9 mouse cellular contexts compared by ENCODE assay signal in genomic region chr2:103390086-103390988, GRCm38 (mm10). TPM values are rescaled to one million over a fixed set of nuclear protein-coding genes. Genes with fewer than 3 reads are reported as not detected.
DNase-seq lines count a peak whose midpoint lies in the region; ATAC-seq and TF ChIP-seq lines count a peak whose summit lies in the region.
"Had no signal": no experiment of that assay in that cellular context is flagged by ENCODE, and none has a peak within 500 bp of the region (broad histone marks: within the 10 kb centered on the region; RNA-seq: fewer than 3 reads in every experiment).

No protein-coding gene starts in this region.

- WGBS in stomach, embryonic 16.5 days = 63% methylated on average over 4 of the region's 4 CpGs
- WGBS in stomach, postnatal 0 days = 60% methylated on average over 4 of the region's 4 CpGs
- 59% methylated on average over 4 of the region's 4 CpGs for WGBS in heart, embryonic 12.5 days

- no peak overlapping the region for H3K9ac ChIP-seq in stomach, embryonic 16.5 days (ENCODE audit: low read length)
- H3K9ac ChIP-seq in stomach, postnatal 0 days (ENCODE audit: low read length) = no peak overlapping the region
- no peak overlapping the region for H3K9ac ChIP-seq in heart, embryonic 12.5 days

- TF ChIP-seq CTCF in stomach, postnatal 0 days (IDR thresholded peaks at IDR 0.05; ENCODE audit: low read depth) = no peak

- no peaks in the 10 kb centered on the region for H3K4me1 ChIP-seq in stomach, embryonic 16.5 days (ENCODE audit: control insufficient read depth, insufficient read depth, low read length)
- H3K4me1 ChIP-seq in stomach, postnatal 0 days (replicated peaks; ENCODE audit: control insufficient read depth, insufficient read depth) = no peaks in the 10 kb centered on the region
- no peaks in the 10 kb centered on the region for H3K4me1 ChIP-seq in heart, embryonic 12.5 days (replicated peaks)

- H3K9me3 ChIP-seq in stomach, embryonic 16.5 days (replicated peaks; ENCODE audit: control insufficient read depth, low read length) = no peaks in the 10 kb centered on the region
- H3K9me3 ChIP-seq in stomach, postnatal 0 days (ENCODE audit: control insufficient read depth, low read length) = no peaks in the 10 kb centered on the region
- peaks cover 2% of the 10 kb centered on the region; the same call in 1 of the 2 replicates for H3K9me3 ChIP-seq in heart, embryonic 12.5 days (replicated peaks)

- no peak for ATAC-seq in stomach, embryonic 16.5 days (ENCODE audit: insufficient read depth, low FRiP score)
- no peak for ATAC-seq in stomach, postnatal 0 days (ENCODE audit: low FRiP score, low TSS enrichment)
- ATAC-seq in erythroblast, adult 5-6 weeks (replicated peaks; ENCODE audit: low FRiP score, poor library complexity, severe bottlenecking) = no peak
- ATAC-seq in granulocyte monocyte progenitor cell, adult 5-6 weeks (replicated peaks; ENCODE audit: poor library complexity, severe bottlenecking) = no peak
- ATAC-seq in heart, embryonic 12.5 days (ENCODE audit: insufficient number of reproducible peaks, low FRiP score) = no peak

- no peaks in the 10 kb centered on the region for H3K36me3 ChIP-seq in stomach, embryonic 16.5 days (ENCODE audit: control insufficient read depth, insufficient read depth, low read length)
- no peaks in the 10 kb centered on the region for H3K36me3 ChIP-seq in stomach, postnatal 0 days (ENCODE audit: control insufficient read depth, insufficient read depth, low read length)
- H3K36me3 ChIP-seq in heart, embryonic 12.5 days = no peaks in the 10 kb centered on the region

- H3K4me3 ChIP-seq in stomach, embryonic 16.5 days (replicated peaks; ENCODE audit: low read length) = no peak overlapping the region
- no peak overlapping the region for H3K4me3 ChIP-seq in stomach, postnatal 0 days (ENCODE audit: low read depth, low read length)
- H3K4me3 ChIP-seq in heart, embryonic 12.5 days = no peak overlapping the region

- no peak for TF ChIP-seq EP300 in stomach, postnatal 0 days (optimal IDR thresholded peaks at IDR 0.05)

- H3K27ac ChIP-seq in stomach, embryonic 16.5 days (ENCODE audit: low read length) = 0 out of 2 replicates have a peak overlapping the region, but pooled peaks have one; percentile 2
- H3K27ac ChIP-seq in stomach, postnatal 0 days (replicated peaks) = no peak overlapping the region
- H3K27ac ChIP-seq in heart, embryonic 12.5 days (ENCODE audit: poor library complexity, severe bottlenecking) = no peak overlapping the region

- intact Hi-C loops in left cerebral cortex, postnatal 10 days (cut with DNase I) = no loop called here

- no peaks in the 10 kb centered on the region for H3K27me3 ChIP-seq in stomach, embryonic 16.5 days (ENCODE audit: control insufficient read depth, insufficient read depth, low read length)
- no peaks in the 10 kb centered on the region for H3K27me3 ChIP-seq in stomach, postnatal 0 days (ENCODE audit: control insufficient read depth, insufficient read depth, low read length)
- no peaks in the 10 kb centered on the region for H3K27me3 ChIP-seq in heart, embryonic 12.5 days (replicated peaks)

- DNase-seq in stomach, postnatal 0 days (ENCODE audit: low spot score) = no peak
- DNase-seq in frontal cortex, postnatal 14 days (ENCODE audit: low spot score in 2 of 2) = peak; percentile 8 to 24
- peak; percentile 43 to 59 for DNase-seq in left cerebral cortex, postnatal 10 days (ENCODE audit: extremely low spot score in 1 of 2, low spot score in 2 of 2)
- peak; percentile 52 for DNase-seq in telencephalon, adult 2 months (ENCODE audit: low read depth, low spot score)

- no peak overlapping the region for H3K4me2 ChIP-seq in stomach, embryonic 16.5 days (ENCODE audit: low read depth, low read length)
- no peak overlapping the region for H3K4me2 ChIP-seq in stomach, postnatal 0 days (replicated peaks; ENCODE audit: low read depth)
- H3K4me2 ChIP-seq in heart, embryonic 12.5 days = no peak overlapping the region

RNA-seq across cellular contexts. Expression of gene Elf5, which starts 21.2 kb away (rescaled TPM):
- polyA plus RNA-seq in stomach, embryonic 16.5 days (2015; fragmentation: Nextera tagmentation; extraction: Ambion mirVana) = 3.3 and 4.7 TPM in 2 replicates
- 14.2 and 14.4 TPM in 2 replicates for polyA plus RNA-seq in stomach, postnatal 0 days (2015; fragmentation: Nextera tagmentation; extraction: Ambion mirVana)
- total RNA-seq in left cerebral cortex, postnatal 10 days (2021) = 1 to 10 TPM in 1 of 2 experiments, under 1 TPM in 1; 0.79 to 1.1 TPM
- not detected in 2 replicates for total RNA-seq in erythroblast, adult 5-6 weeks (2015; ENCODE audit: low replicate concordance)
- not detected in 2 replicates for total RNA-seq in erythroblast, adult 5-6 weeks (2017; ENCODE audit: low replicate concordance)
- total RNA-seq in granulocyte monocyte progenitor cell, adult 5-6 weeks (2014; fragmentation: Nextera tagmentation) = not detected in 2 replicates
- total RNA-seq in granulocyte monocyte progenitor cell, adult 5-6 weeks (2017) = not detected in 2 replicates
- not detected in 2 replicates for polyA plus RNA-seq in heart, embryonic 12.5 days (2016; fragmentation: Nextera tagmentation; extraction: Ambion mirVana)
- total RNA-seq: common myeloid progenitor, adult 5-6 weeks had no signal
